Mouse (Mus musculus): ENCODE measurements at regions not wholly inside any gene's neighbourhood (a gene's known extent, or its start where the extent isn't known, plus 50 kb on each side); places are given as distances from the start of the nearest gene placed in this dataset.
"Not testable (repeated sequence)": the region's sequence is repeated elsewhere in the genome, so short reads cannot be mapped to it uniquely, and the experiment has no call there.

DNA sequence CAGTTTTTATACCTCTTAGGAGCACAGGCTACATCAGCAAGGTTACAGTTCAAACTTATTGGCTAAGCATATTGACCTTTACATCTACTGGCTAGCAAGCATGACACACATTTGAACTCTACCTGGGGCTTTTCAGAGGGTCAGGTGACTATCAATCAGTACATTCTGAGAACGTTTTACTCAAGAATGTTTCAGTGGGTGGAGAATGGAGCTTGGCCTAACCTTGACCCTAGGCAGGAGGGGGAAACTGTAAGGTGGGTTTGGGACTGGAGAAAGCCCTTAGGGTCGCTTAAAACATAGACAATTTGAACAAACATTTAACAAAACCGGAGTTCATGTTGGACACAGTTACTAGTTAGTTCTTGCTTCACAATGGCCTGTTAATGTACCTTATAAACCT lies 1330.1 kb upstream of the Adam24 start:
- H3K4me3 ChIP-seq (ENCODE audit: low read depth, low read length): no peak overlapping the region
- H3K27me3 ChIP-seq (ENCODE audit: control insufficient read depth, insufficient read depth, low read length): no peaks in the 10 kb centered on the region
- WGBS: 79% methylated on average over 3 of the region's 3 CpGs
- ATAC-seq (ENCODE audit: low FRiP score) (no peak), DNase-seq (ENCODE audit: low spot score) (no peak)
- no peaks in the 10 kb centered on the region for H3K36me3 ChIP-seq (ENCODE audit: control insufficient read depth, insufficient read depth, low read length)
- H3K9me3 ChIP-seq (ENCODE audit: control insufficient read depth, low read length): no peaks in the 10 kb centered on the region
- no peak overlapping the region for H3K4me2 ChIP-seq (replicated peaks; ENCODE audit: low read depth, low read length)
- no peak overlapping the region for H3K27ac ChIP-seq (ENCODE audit: low read depth, low read length)
- no peaks in the 10 kb centered on the region for H3K4me1 ChIP-seq (replicated peaks; ENCODE audit: control insufficient read depth, insufficient read depth, low read length)
- H3K9ac ChIP-seq (ENCODE audit: low read depth, low read length): no peak overlapping the region

DNA sequence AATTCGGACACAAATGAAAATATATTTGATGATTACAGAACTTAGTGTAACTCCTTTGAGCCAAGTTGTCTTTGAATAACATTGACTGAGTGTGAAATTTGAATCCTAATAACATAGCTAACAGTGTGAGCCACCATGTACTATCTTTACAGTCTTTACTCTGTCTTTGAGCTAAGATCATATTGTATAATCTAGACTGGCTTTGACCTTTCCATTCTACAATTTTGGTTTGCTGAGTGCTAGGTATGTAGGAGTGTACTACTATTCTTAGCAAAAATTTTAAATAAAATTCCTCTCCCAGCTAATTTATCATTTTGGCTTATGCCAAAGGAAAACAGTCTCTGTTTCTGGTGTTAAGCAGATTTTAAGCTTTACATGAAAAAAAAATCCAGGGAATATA lies 1328.4 kb upstream of the Adam24 start:
- WGBS: 89% methylated on average over 1 of the region's 1 CpGs
- H3K4me2 ChIP-seq (replicated peaks; ENCODE audit: low read depth, low read length): no peak overlapping the region
- no peaks in the 10 kb centered on the region for H3K27me3 ChIP-seq (ENCODE audit: control insufficient read depth, insufficient read depth, low read length)
- no peak overlapping the region for H3K27ac ChIP-seq (ENCODE audit: low read depth, low read length)
- H3K9ac ChIP-seq (ENCODE audit: low read depth, low read length): no peak overlapping the region
- H3K36me3 ChIP-seq (ENCODE audit: control insufficient read depth, insufficient read depth, low read length): no peaks in the 10 kb centered on the region
- no peak overlapping the region for H3K4me3 ChIP-seq (ENCODE audit: low read depth, low read length)
- no peak for ATAC-seq (ENCODE audit: low FRiP score)
- no peaks in the 10 kb centered on the region for H3K4me1 ChIP-seq (replicated peaks; ENCODE audit: control insufficient read depth, insufficient read depth, low read length)
- no peak for DNase-seq (ENCODE audit: low spot score)
- no peaks in the 10 kb centered on the region for H3K9me3 ChIP-seq (ENCODE audit: control insufficient read depth, low read length)

DNA sequence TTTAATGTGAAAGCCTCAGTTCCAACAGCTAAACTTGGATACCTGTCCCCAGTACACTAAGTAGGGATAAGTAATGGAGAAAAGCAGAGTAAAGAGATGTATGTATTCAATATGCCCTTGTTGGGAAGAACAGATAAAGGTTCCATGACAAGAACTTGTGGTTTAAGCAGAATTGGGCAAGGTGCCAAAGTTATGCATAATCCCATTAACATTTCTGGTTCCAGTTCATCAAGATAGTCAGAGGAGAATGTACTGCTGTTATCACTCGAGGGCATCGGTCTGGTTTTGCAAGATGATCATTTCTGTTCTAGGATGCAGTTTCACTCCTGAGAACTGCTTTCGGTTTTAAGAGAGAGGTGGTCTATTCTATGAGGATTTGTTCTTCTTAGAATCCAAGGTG lies 1325.9 kb upstream of the Adam24 start:
- DNase-seq (ENCODE audit: low spot score) (no peak), ATAC-seq (ENCODE audit: low FRiP score) (no peak)
- no peaks in the 10 kb centered on the region for H3K27me3 ChIP-seq (ENCODE audit: control insufficient read depth, insufficient read depth, low read length)
- WGBS: 92% methylated on average over 3 of the region's 3 CpGs
- no peak overlapping the region for H3K9ac ChIP-seq (ENCODE audit: low read depth, low read length)
- H3K4me2 ChIP-seq (replicated peaks; ENCODE audit: low read depth, low read length): no peak overlapping the region
- H3K36me3 ChIP-seq (ENCODE audit: control insufficient read depth, insufficient read depth, low read length): no peaks in the 10 kb centered on the region
- H3K4me1 ChIP-seq (replicated peaks; ENCODE audit: control insufficient read depth, insufficient read depth, low read length): no peaks in the 10 kb centered on the region
- H3K9me3 ChIP-seq (ENCODE audit: control insufficient read depth, low read length): no peaks in the 10 kb centered on the region
- no peak overlapping the region for H3K4me3 ChIP-seq (ENCODE audit: low read depth, low read length)
- H3K27ac ChIP-seq (ENCODE audit: low read depth, low read length): no peak overlapping the region

DNA sequence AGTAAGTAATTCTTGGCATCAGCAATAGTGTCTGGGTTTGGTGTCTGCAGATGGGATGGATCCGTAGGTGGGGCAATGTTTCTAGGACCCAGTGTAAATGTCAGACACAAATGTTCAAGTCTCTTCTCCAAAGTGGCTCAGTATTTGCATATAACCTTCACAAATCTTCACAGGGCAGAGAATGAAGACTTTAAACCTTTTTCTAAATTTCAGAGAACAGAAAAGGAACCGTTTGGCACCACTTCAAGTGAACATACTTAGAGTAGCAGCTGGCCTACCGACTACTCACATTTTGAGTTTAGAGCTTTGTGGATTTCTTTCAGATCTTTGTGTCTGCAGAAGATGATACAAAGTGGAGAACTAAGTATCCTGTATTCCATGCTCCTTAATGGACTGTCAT lies 1319.5 kb upstream of the Adam24 start:
- no peaks in the 10 kb centered on the region for H3K27me3 ChIP-seq (ENCODE audit: control insufficient read depth, insufficient read depth, low read length)
- H3K4me1 ChIP-seq (replicated peaks; ENCODE audit: control insufficient read depth, insufficient read depth, low read length): no peaks in the 10 kb centered on the region
- no peak overlapping the region for H3K27ac ChIP-seq (ENCODE audit: low read depth, low read length)
- no peak overlapping the region for H3K9ac ChIP-seq (ENCODE audit: low read depth, low read length)
- H3K9me3 ChIP-seq (ENCODE audit: control insufficient read depth, low read length): no peaks in the 10 kb centered on the region
- ATAC-seq (ENCODE audit: low FRiP score): no peak
- no peak overlapping the region for H3K4me2 ChIP-seq (replicated peaks; ENCODE audit: low read depth, low read length)
- no peak overlapping the region for H3K4me3 ChIP-seq (ENCODE audit: low read depth, low read length)
- no peak for DNase-seq (ENCODE audit: low spot score)
- WGBS: 88% methylated on average over 3 of the region's 3 CpGs
- H3K36me3 ChIP-seq (ENCODE audit: control insufficient read depth, insufficient read depth, low read length): no peaks in the 10 kb centered on the region

DNA sequence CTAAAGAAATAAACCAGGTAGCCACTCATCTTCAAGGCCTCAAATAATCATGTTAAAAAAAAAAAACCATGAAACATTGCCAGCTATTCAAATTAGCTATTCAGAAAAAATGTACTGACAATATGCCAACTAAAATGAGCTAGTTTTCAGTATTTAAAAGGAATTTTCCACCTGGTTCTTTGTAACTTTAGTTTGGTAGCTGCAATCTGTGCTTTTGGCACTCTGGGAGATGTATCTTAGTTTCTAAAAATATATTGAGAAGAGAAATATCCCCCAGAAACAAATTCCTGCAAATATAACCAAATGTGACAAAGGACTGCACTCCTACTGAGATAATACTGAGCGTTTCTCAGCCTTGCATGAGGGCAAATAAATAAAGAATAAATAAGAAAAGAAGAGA lies 1317.8 kb upstream of the Adam24 start:
- Histone ChIP-seq H3K36me3 (ENCODE audit: control insufficient read depth, insufficient read depth, low read length) (no peaks in the 10 kb centered on the region), H3K9ac (ENCODE audit: low read depth, low read length) (no peak overlapping the region), H3K4me1 (replicated peaks; ENCODE audit: control insufficient read depth, insufficient read depth, low read length) (no peaks in the 10 kb centered on the region), H3K27ac (ENCODE audit: low read depth, low read length) (no peak overlapping the region), H3K27me3 (ENCODE audit: control insufficient read depth, insufficient read depth, low read length) (no peaks in the 10 kb centered on the region), H3K9me3 (ENCODE audit: control insufficient read depth, low read length) (no peaks in the 10 kb centered on the region), H3K4me3 (ENCODE audit: low read depth, low read length) (no peak overlapping the region), H3K4me2 (replicated peaks; ENCODE audit: low read depth, low read length) (no peak overlapping the region)
- DNase-seq (ENCODE audit: low spot score): no peak
- ATAC-seq (ENCODE audit: low FRiP score): no peak
- WGBS: 92% methylated on average over 1 of the region's 1 CpGs

DNA sequence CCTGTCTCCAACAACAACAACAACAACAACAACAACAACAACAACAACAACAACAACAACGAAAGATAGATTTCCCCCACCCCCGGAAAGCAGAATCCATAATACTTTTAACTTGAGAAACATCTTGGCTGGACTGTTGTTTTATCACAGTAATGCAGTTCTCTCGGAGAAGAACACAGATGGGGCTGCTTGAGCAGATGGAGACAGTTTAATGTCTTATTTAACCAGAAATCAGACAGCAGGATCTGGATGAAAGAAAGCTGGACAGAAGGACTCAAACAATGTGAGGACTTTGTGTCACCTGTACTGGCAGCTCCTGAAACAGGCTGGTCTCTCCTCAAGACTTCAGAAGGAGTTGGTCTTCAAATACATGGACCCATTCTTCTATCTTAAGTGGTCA lies 1317.0 kb upstream of the Adam24 start:
- H3K9ac ChIP-seq (ENCODE audit: low read depth, low read length): no peak overlapping the region
- H3K4me1 ChIP-seq (replicated peaks; ENCODE audit: control insufficient read depth, insufficient read depth, low read length): no peaks in the 10 kb centered on the region
- H3K4me3 ChIP-seq (ENCODE audit: low read depth, low read length): no peak overlapping the region
- ATAC-seq (ENCODE audit: low FRiP score) (no peak), DNase-seq (ENCODE audit: low spot score) (no peak)
- H3K27me3 ChIP-seq (ENCODE audit: control insufficient read depth, insufficient read depth, low read length): no peaks in the 10 kb centered on the region
- no peaks in the 10 kb centered on the region for H3K36me3 ChIP-seq (ENCODE audit: control insufficient read depth, insufficient read depth, low read length)
- H3K9me3 ChIP-seq (ENCODE audit: control insufficient read depth, low read length): no peaks in the 10 kb centered on the region
- 94% methylated on average over 3 of the region's 3 CpGs for WGBS
- no peak overlapping the region for H3K27ac ChIP-seq (ENCODE audit: low read depth, low read length)
- H3K4me2 ChIP-seq (replicated peaks; ENCODE audit: low read depth, low read length): no peak overlapping the region

DNA sequence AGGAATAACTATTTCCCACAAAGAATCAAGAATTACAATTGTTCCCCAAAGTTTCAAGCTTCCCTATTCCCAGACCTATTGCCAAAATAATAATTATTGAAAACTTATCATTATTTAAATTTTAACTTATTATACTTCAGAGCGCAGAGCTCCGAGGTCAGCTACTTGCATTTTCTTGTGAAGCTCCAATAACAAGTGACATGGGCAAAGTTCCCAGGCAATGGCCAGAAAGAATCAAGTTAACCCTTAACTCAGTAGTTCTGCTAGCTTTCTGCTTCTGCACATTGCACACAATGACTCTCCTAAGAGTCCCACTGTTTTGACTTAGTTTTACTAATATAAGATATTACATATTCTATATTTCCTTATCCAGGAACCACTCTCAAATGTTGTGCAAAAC lies 1308.5 kb upstream of the Adam24 start:
- H3K27me3 ChIP-seq (ENCODE audit: control insufficient read depth, insufficient read depth, low read length); H3K4me1 ChIP-seq (replicated peaks; ENCODE audit: control insufficient read depth, insufficient read depth, low read length); DNase-seq (ENCODE audit: low spot score); H3K9ac ChIP-seq (ENCODE audit: low read depth, low read length); H3K9me3 ChIP-seq (ENCODE audit: control insufficient read depth, low read length); H3K36me3 ChIP-seq (ENCODE audit: control insufficient read depth, insufficient read depth, low read length); ATAC-seq (ENCODE audit: low FRiP score); H3K4me3 ChIP-seq (ENCODE audit: low read depth, low read length); H3K27ac ChIP-seq (ENCODE audit: low read depth, low read length); H3K4me2 ChIP-seq (replicated peaks; ENCODE audit: low read depth, low read length): not testable (repeated sequence)
- 83% methylated on average over 2 of the region's 2 CpGs for WGBS

Measured in hindbrain, embryonic 11.5 days (tissue).